10 mouse cellular contexts compared by ENCODE assay signal in the genomic region with DNA sequence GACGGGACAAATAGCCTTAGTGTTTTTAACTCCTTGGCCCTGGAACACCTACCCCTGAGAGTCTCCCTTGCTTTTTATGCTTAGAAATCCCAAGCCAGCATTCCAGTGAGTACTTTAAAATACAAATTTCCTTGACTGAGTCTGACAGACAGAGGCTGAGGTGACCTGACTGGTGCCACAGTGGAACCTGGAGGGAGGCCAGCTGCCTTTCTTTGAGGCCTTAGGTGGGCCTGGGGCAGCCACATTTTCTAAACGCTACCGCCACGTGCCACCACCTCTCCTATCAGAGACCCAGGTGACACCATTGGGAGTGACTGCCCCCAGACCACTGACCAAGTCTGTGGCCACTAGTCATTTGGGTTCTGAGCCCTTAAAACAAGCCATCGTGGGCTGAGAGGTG. TPM values are rescaled to one million over a fixed set of nuclear protein-coding genes. Genes with fewer than 3 reads are reported as not detected.
DNase-seq lines count a peak whose midpoint lies in the region; ATAC-seq and TF ChIP-seq lines count a peak whose summit lies in the region.
"Had no signal": no experiment of that assay in that cellular context is flagged by ENCODE, and none has a peak within 500 bp of the region (broad histone marks: within the 10 kb centered on the region; RNA-seq: fewer than 3 reads in every experiment).

No protein-coding gene starts in this region.

- peak overlapping the region; percentile 6; the same call in 1 of the 2 replicates for H3K4me2 ChIP-seq in heart, embryonic 16.5 days (ENCODE audit: low read depth, low read length)
- H3K4me2 ChIP-seq in heart, embryonic 11.5 days: no peak overlapping the region
- H3K4me2 ChIP-seq in lung, postnatal 0 days (replicated peaks; ENCODE audit: low read depth, low read length): no peak overlapping the region
- no peak overlapping the region for H3K4me2 ChIP-seq in stomach, postnatal 0 days (replicated peaks; ENCODE audit: low read depth)
- H3K4me2 ChIP-seq: neural tube, embryonic 12.5 days had no signal

- DNase-seq in lung, postnatal 0 days (ENCODE audit: low spot score): no peak
- DNase-seq in lung, postnatal 14 days: no peak
- DNase-seq in kidney, postnatal 10 days: peak; percentile 62
- DNase-seq in stomach, postnatal 0 days (ENCODE audit: low spot score): no peak
- no peak for DNase-seq in ovary, postnatal 10 days (ENCODE audit: low spot score)
- no peak for DNase-seq in retina, postnatal 1 day

- TF ChIP-seq CTCF in lung, postnatal 0 days (IDR thresholded peaks at IDR 0.05): no peak
- TF ChIP-seq CTCF in stomach, postnatal 0 days (IDR thresholded peaks at IDR 0.05; ENCODE audit: low read depth): no peak

- H3K27me3 ChIP-seq in heart, embryonic 16.5 days (ENCODE audit: control insufficient read depth, insufficient read depth, low read length): no peaks in the 10 kb centered on the region
- no peaks in the 10 kb centered on the region for H3K27me3 ChIP-seq in heart, embryonic 11.5 days (ENCODE audit: control insufficient read depth, insufficient read depth, low read length)
- no peaks in the 10 kb centered on the region for H3K27me3 ChIP-seq in lung, postnatal 0 days (replicated peaks; ENCODE audit: insufficient read depth, low read length)
- no peaks in the 10 kb centered on the region for H3K27me3 ChIP-seq in stomach, postnatal 0 days (ENCODE audit: control insufficient read depth, insufficient read depth, low read length)
- H3K27me3 ChIP-seq: CH12.LX; neural tube, embryonic 12.5 days had no signal

- peaks cover 60% of the 10 kb centered on the region for H3K4me1 ChIP-seq in heart, embryonic 16.5 days (ENCODE audit: control insufficient read depth, insufficient read depth, low read length)
- H3K4me1 ChIP-seq in heart, embryonic 11.5 days (ENCODE audit: control insufficient read depth, insufficient read depth, low read length): peaks cover 56% of the 10 kb centered on the region
- peaks cover 30% of the 10 kb centered on the region; the same call in 1 of the 2 replicates for H3K4me1 ChIP-seq in lung, postnatal 0 days (ENCODE audit: insufficient read depth, low read depth, low read length)
- peaks cover 5% of the 10 kb centered on the region for H3K4me1 ChIP-seq in stomach, postnatal 0 days (replicated peaks; ENCODE audit: control insufficient read depth, insufficient read depth)

- 59% methylated on average over 5 of the region's 5 CpGs for WGBS in heart, embryonic 16.5 days
- WGBS in heart, embryonic 11.5 days (ENCODE audit: insufficient replicate concordance): 78% methylated on average over 5 of the region's 5 CpGs
- WGBS in lung, postnatal 0 days: 63% methylated on average over 5 of the region's 5 CpGs
- WGBS in stomach, postnatal 0 days: 83% methylated on average over 5 of the region's 5 CpGs

- H3K36me3 ChIP-seq in heart, embryonic 16.5 days (ENCODE audit: control insufficient read depth, insufficient read depth): no peaks in the 10 kb centered on the region
- H3K36me3 ChIP-seq in heart, embryonic 11.5 days (ENCODE audit: control insufficient read depth, insufficient read depth, low read length): no peaks in the 10 kb centered on the region
- H3K36me3 ChIP-seq in lung, postnatal 0 days (ENCODE audit: insufficient read depth, low read length): no peaks in the 10 kb centered on the region
- no peaks in the 10 kb centered on the region for H3K36me3 ChIP-seq in stomach, postnatal 0 days (ENCODE audit: control insufficient read depth, insufficient read depth, low read length)
- H3K36me3 ChIP-seq: neural tube, embryonic 12.5 days had no signal

- no peaks in the 10 kb centered on the region for H3K9me3 ChIP-seq in heart, embryonic 16.5 days (replicated peaks; ENCODE audit: control insufficient read depth, low read length)
- H3K9me3 ChIP-seq in heart, embryonic 11.5 days (replicated peaks; ENCODE audit: control insufficient read depth, low read length): no peaks in the 10 kb centered on the region
- H3K9me3 ChIP-seq in lung, postnatal 0 days (ENCODE audit: low read length): no peaks in the 10 kb centered on the region
- H3K9me3 ChIP-seq in stomach, postnatal 0 days (ENCODE audit: control insufficient read depth, low read length): no peaks in the 10 kb centered on the region
- H3K9me3 ChIP-seq: neural tube, embryonic 12.5 days had no signal

- ATAC-seq in heart, embryonic 16.5 days (replicated peaks; ENCODE audit: extremely low read depth, insufficient read depth, low FRiP score): no peak
- no peak for ATAC-seq in heart, embryonic 11.5 days (replicated peaks; ENCODE audit: insufficient number of reproducible peaks, low FRiP score, low TSS enrichment)
- no peak for ATAC-seq in lung, postnatal 0 days
- no peak for ATAC-seq in stomach, postnatal 0 days (ENCODE audit: low FRiP score, low TSS enrichment)

- no peak for TF ChIP-seq EP300 in lung, postnatal 0 days (IDR thresholded peaks at IDR 0.05)
- no peak for TF ChIP-seq EP300 in stomach, postnatal 0 days (optimal IDR thresholded peaks at IDR 0.05)

- no peak overlapping the region for H3K9ac ChIP-seq in heart, embryonic 16.5 days (ENCODE audit: low read length)
- no peak overlapping the region for H3K9ac ChIP-seq in heart, embryonic 11.5 days (ENCODE audit: low read depth, low read length)
- no peak overlapping the region for H3K9ac ChIP-seq in lung, postnatal 0 days (replicated peaks; ENCODE audit: low read depth)
- H3K9ac ChIP-seq in stomach, postnatal 0 days (ENCODE audit: low read length): no peak overlapping the region
- H3K9ac ChIP-seq: neural tube, embryonic 12.5 days had no signal

- H3K27ac ChIP-seq in heart, embryonic 16.5 days (ENCODE audit: low read length): peak overlapping the region; percentile 82
- no peak overlapping the region for H3K27ac ChIP-seq in heart, embryonic 11.5 days (ENCODE audit: low read depth, low read length)
- peak overlapping the region; percentile 74 for H3K27ac ChIP-seq in lung, postnatal 0 days (ENCODE audit: low read length)
- H3K27ac ChIP-seq in stomach, postnatal 0 days (replicated peaks): peak overlapping the region; percentile 67
- H3K27ac ChIP-seq: neural tube, embryonic 12.5 days had no signal

- H3K4me3 ChIP-seq in heart, embryonic 16.5 days (ENCODE audit: low read length): no peak overlapping the region
- no peak overlapping the region for H3K4me3 ChIP-seq in heart, embryonic 11.5 days (ENCODE audit: low read depth, low read length)
- no peak overlapping the region for H3K4me3 ChIP-seq in lung, postnatal 0 days (ENCODE audit: low read depth, low read length)
- H3K4me3 ChIP-seq in stomach, postnatal 0 days (ENCODE audit: low read depth, low read length): no peak overlapping the region
- H3K4me3 ChIP-seq: neural tube, embryonic 12.5 days had no signal

RNA-seq across cellular contexts. Expression of a gene that starts 40.2 kb away (rescaled TPM):
- 4.1 and 4.5 TPM in 2 replicates for polyA plus RNA-seq in heart, embryonic 16.5 days (2015; fragmentation: Nextera tagmentation; extraction: Ambion mirVana)
- polyA plus RNA-seq in heart, embryonic 11.5 days (2014; fragmentation: Nextera tagmentation; extraction: Ambion mirVana): 4.4 and 4.7 TPM in 2 replicates
- 3.9 and 4.9 TPM in 2 replicates for polyA plus RNA-seq in lung, postnatal 0 days (2015; fragmentation: Nextera tagmentation; extraction: Ambion mirVana)
- 3.5 and 3.6 TPM in 2 replicates for polyA plus RNA-seq in stomach, postnatal 0 days (2015; fragmentation: Nextera tagmentation; extraction: Ambion mirVana)
